ENCODE assay signal across 10 mouse cellular contexts in the genomic region with DNA sequence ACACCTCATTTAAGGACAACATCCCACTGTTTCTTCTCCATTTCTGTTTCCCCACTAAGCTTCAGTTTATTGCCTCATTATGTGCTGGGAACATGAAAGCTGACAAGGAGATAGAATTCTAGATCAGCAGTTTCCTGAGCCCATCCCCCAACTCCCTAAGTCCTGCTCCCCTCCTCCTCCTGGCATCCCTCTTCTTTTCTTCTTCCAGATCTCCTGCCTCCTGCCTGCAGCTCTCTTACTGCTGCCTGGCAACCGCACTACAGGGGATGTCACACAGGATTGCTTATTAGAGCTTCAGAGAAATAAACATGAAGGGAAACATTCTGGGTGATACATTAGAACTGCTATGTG.
DNase-seq lines count a peak whose midpoint lies in the region; ATAC-seq and TF ChIP-seq lines count a peak whose summit lies in the region.
"Had no signal": no experiment of that assay in that cellular context is flagged by ENCODE, and none has a peak within 500 bp of the region (broad histone marks: within the 10 kb centered on the region; RNA-seq: fewer than 3 reads in every experiment).

No protein-coding gene starts in this region.

- H3K4me2 ChIP-seq in embryonic facial prominence, embryonic 12.5 days (replicated peaks), result no peak overlapping the region
- no peak overlapping the region for H3K4me2 ChIP-seq in midbrain, postnatal 0 days (ENCODE audit: low read depth, low read length, poor library complexity, severe bottlenecking)
- H3K4me2 ChIP-seq: embryonic facial prominence, embryonic 15.5 days had no signal

- no peaks in the 10 kb centered on the region for H3K27me3 ChIP-seq in embryonic facial prominence, embryonic 12.5 days
- no peaks in the 10 kb centered on the region for H3K27me3 ChIP-seq in midbrain, postnatal 0 days (ENCODE audit: insufficient read depth, low read length)
- H3K27me3 ChIP-seq: embryonic facial prominence, embryonic 15.5 days; megakaryocyte, embryonic 14.5 days had no signal

- no peaks in the 10 kb centered on the region for H3K36me3 ChIP-seq in embryonic facial prominence, embryonic 12.5 days
- H3K36me3 ChIP-seq in midbrain, postnatal 0 days (ENCODE audit: insufficient read depth, low read length), result no peaks in the 10 kb centered on the region
- H3K36me3 ChIP-seq: embryonic facial prominence, embryonic 15.5 days had no signal

- no peak overlapping the region for H3K4me3 ChIP-seq in embryonic facial prominence, embryonic 12.5 days
- H3K4me3 ChIP-seq in midbrain, postnatal 0 days (ENCODE audit: low read depth, low read length), result no peak overlapping the region
- H3K4me3 ChIP-seq: embryonic facial prominence, embryonic 15.5 days; megakaryocyte, embryonic 14.5 days had no signal

- H3K9ac ChIP-seq in embryonic facial prominence, embryonic 12.5 days, result no peak overlapping the region
- H3K9ac ChIP-seq in midbrain, postnatal 0 days (replicated peaks; ENCODE audit: low read length, poor library complexity, severe bottlenecking), result no peak overlapping the region
- H3K9ac ChIP-seq: embryonic facial prominence, embryonic 15.5 days had no signal

- peaks cover 8% of the 10 kb centered on the region; the same call in 1 of the 2 replicates for H3K4me1 ChIP-seq in embryonic facial prominence, embryonic 12.5 days
- H3K4me1 ChIP-seq in midbrain, postnatal 0 days (ENCODE audit: insufficient read depth, low read length), result peaks cover 14% of the 10 kb centered on the region; the same call in 1 of the 2 replicates
- H3K4me1 ChIP-seq: embryonic facial prominence, embryonic 15.5 days had no signal

- 0% methylated on average over 1 of the region's 1 CpGs for WGBS in embryonic facial prominence, embryonic 12.5 days
- 6% methylated on average over 1 of the region's 1 CpGs for WGBS in midbrain, postnatal 0 days

- no peak overlapping the region for H3K27ac ChIP-seq in embryonic facial prominence, embryonic 12.5 days
- peak overlapping the region; percentile 44 for H3K27ac ChIP-seq in midbrain, postnatal 0 days (ENCODE audit: low read depth, low read length)
- H3K27ac ChIP-seq: embryonic facial prominence, embryonic 15.5 days had no signal

- no peaks in the 10 kb centered on the region for H3K9me3 ChIP-seq in embryonic facial prominence, embryonic 12.5 days
- H3K9me3 ChIP-seq in midbrain, postnatal 0 days (ENCODE audit: low read length), result no peaks in the 10 kb centered on the region
- H3K9me3 ChIP-seq: embryonic facial prominence, embryonic 15.5 days; megakaryocyte, embryonic 14.5 days had no signal

- ATAC-seq in embryonic facial prominence, embryonic 12.5 days (ENCODE audit: insufficient number of reproducible peaks, insufficient read depth, low FRiP score, low TSS enrichment), result 0 out of 2 replicates have a peak, but pooled peaks have one; percentile 3
- ATAC-seq in midbrain, postnatal 0 days (ENCODE audit: low FRiP score), result peak; percentile 93
- no peak for ATAC-seq in megakaryocyte progenitor cell, adult 5-6 weeks (replicated peaks; ENCODE audit: poor library complexity)
- no peak for ATAC-seq in CD4-positive, CD25-positive, alpha-beta regulatory T cell, adult 4 months

- peak; percentile 6 to 14 for DNase-seq in cerebellum, adult 18-20 months
- DNase-seq in layer of hippocampus, postnatal 10 days (ENCODE audit: low spot score in 2 of 2), result peak; percentile 32 to 56
- DNase-seq in midbrain, postnatal 0 days (ENCODE audit: low spot score), result peak; percentile 91
- DNase-seq in T-cell, adult 2 months (ENCODE audit: low spot score), result no peak
- DNase-seq in natural killer cell, adult 2 months (ENCODE audit: low spot score in 2 of 2), result no peak

- TF ChIP-seq CTCF in midbrain, postnatal 0 days (IDR thresholded peaks at IDR 0.05), result peak; percentile 58

Comparison
In these comparisons a context has a peak if more than half of its experiments do, and no peak if none do; other contexts are left out.
1. DNase-seq: peak in cerebellum, adult 18-20 months (2 of 2), layer of hippocampus, postnatal 10 days (2 of 2) and midbrain, postnatal 0 days (single experiment); none in T-cell, adult 2 months (single experiment) and natural killer cell, adult 2 months (0 of 2).
2. ATAC-seq: peak in embryonic facial prominence, embryonic 12.5 days (single experiment) and midbrain, postnatal 0 days (single experiment); none in megakaryocyte progenitor cell, adult 5-6 weeks (single experiment) and CD4-positive, CD25-positive, alpha-beta regulatory T cell, adult 4 months (single experiment).